8 mouse cellular contexts compared by ENCODE assay signal in genomic region chr11:60811054-60811460, GRCm38 (mm10). TPM values are rescaled to one million over a fixed set of nuclear protein-coding genes. Genes with fewer than 3 reads are reported as not detected.
DNase-seq lines count a peak whose midpoint lies in the region; ATAC-seq and TF ChIP-seq lines count a peak whose summit lies in the region.

No protein-coding gene starts in this region.

- no peaks in the 10 kb centered on the region for H3K36me3 ChIP-seq in heart, embryonic 12.5 days
- no peaks in the 10 kb centered on the region for H3K36me3 ChIP-seq in kidney, postnatal 0 days (ENCODE audit: insufficient read depth, low read length)
- H3K36me3 ChIP-seq in liver, embryonic 12.5 days: peaks cover 3% of the 10 kb centered on the region
- H3K36me3 ChIP-seq in stomach, embryonic 15.5 days: no peaks in the 10 kb centered on the region

- peak overlapping the region; percentile 74 for H3K4me2 ChIP-seq in heart, embryonic 12.5 days
- peak overlapping the region; percentile 77 for H3K4me2 ChIP-seq in kidney, postnatal 0 days (ENCODE audit: low read length)
- peak overlapping the region; percentile 76 for H3K4me2 ChIP-seq in liver, embryonic 12.5 days
- H3K4me2 ChIP-seq in stomach, embryonic 15.5 days: peak overlapping the region; percentile 64

- peak overlapping the region; percentile 49 for H3K4me3 ChIP-seq in heart, embryonic 12.5 days
- H3K4me3 ChIP-seq in kidney, postnatal 0 days (replicated peaks; ENCODE audit: low read depth, low read length): peak overlapping the region; percentile 36
- peak overlapping the region; percentile 54 for H3K4me3 ChIP-seq in liver, embryonic 12.5 days
- peak overlapping the region; percentile 46 for H3K4me3 ChIP-seq in stomach, embryonic 15.5 days (replicated peaks)

- H3K9ac ChIP-seq in heart, embryonic 12.5 days: peak overlapping the region; percentile 47
- H3K9ac ChIP-seq in kidney, postnatal 0 days (ENCODE audit: low read depth, low read length): peak overlapping the region; percentile 46; the same call in 1 of the 2 replicates
- peak overlapping the region; percentile 58 for H3K9ac ChIP-seq in liver, embryonic 12.5 days
- 0 out of 2 replicates have a peak overlapping the region, but pooled peaks have one; percentile 19 for H3K9ac ChIP-seq in stomach, embryonic 15.5 days

- peak; percentile 96 for DNase-seq in CD4-positive helper T cell, adult 2 months (ENCODE audit: low read depth, low spot score)
- peak; percentile 74 for DNase-seq in brain, embryonic 18.5 days (ENCODE audit: low read depth, low spot score)
- peak; percentile 96 for DNase-seq in kidney, postnatal 0 days (ENCODE audit: low spot score)
- peak; percentile 91 to 93 for DNase-seq in natural killer cell, adult 2 months (ENCODE audit: low spot score in 2 of 2)

- ATAC-seq in erythroid progenitor cell, adult 5-6 weeks (replicated peaks; ENCODE audit: low FRiP score, poor library complexity, severe bottlenecking): peak; percentile 96
- peak; percentile 99 for ATAC-seq in heart, embryonic 12.5 days (ENCODE audit: insufficient number of reproducible peaks, low FRiP score)
- ATAC-seq in kidney, postnatal 0 days (replicated peaks; ENCODE audit: low FRiP score, low read depth): peak; percentile 97
- peak; percentile 96 for ATAC-seq in liver, embryonic 12.5 days
- ATAC-seq in stomach, embryonic 15.5 days (ENCODE audit: insufficient read depth, low FRiP score, low read depth): peak; percentile 99

- H3K27ac ChIP-seq in heart, embryonic 12.5 days (ENCODE audit: poor library complexity, severe bottlenecking): no peak overlapping the region
- H3K27ac ChIP-seq in kidney, postnatal 0 days: peak overlapping the region; percentile 73
- no peak overlapping the region for H3K27ac ChIP-seq in liver, embryonic 12.5 days
- H3K27ac ChIP-seq in stomach, embryonic 15.5 days: peak overlapping the region; percentile 33

- H3K9me3 ChIP-seq in heart, embryonic 12.5 days (replicated peaks): no peaks in the 10 kb centered on the region
- H3K9me3 ChIP-seq in kidney, postnatal 0 days (replicated peaks; ENCODE audit: low read length): no peaks in the 10 kb centered on the region
- no peaks in the 10 kb centered on the region for H3K9me3 ChIP-seq in liver, embryonic 12.5 days (replicated peaks)
- H3K9me3 ChIP-seq in stomach, embryonic 15.5 days: no peaks in the 10 kb centered on the region

- H3K4me1 ChIP-seq in heart, embryonic 12.5 days (replicated peaks): peaks cover 29% of the 10 kb centered on the region
- H3K4me1 ChIP-seq in kidney, postnatal 0 days (replicated peaks; ENCODE audit: insufficient read depth, low read length): peaks cover 12% of the 10 kb centered on the region; the same call in 1 of the 2 replicates
- H3K4me1 ChIP-seq in liver, embryonic 12.5 days: peaks cover 36% of the 10 kb centered on the region
- H3K4me1 ChIP-seq in stomach, embryonic 15.5 days: peaks cover 15% of the 10 kb centered on the region

- H3K27me3 ChIP-seq in heart, embryonic 12.5 days (replicated peaks): no peaks in the 10 kb centered on the region
- no peaks in the 10 kb centered on the region for H3K27me3 ChIP-seq in kidney, postnatal 0 days (ENCODE audit: insufficient read depth, low read length)
- no peaks in the 10 kb centered on the region for H3K27me3 ChIP-seq in liver, embryonic 12.5 days (replicated peaks)
- H3K27me3 ChIP-seq in stomach, embryonic 15.5 days (replicated peaks): no peaks in the 10 kb centered on the region

- under 1% methylated on average over 29 of the region's 29 CpGs for WGBS in heart, embryonic 12.5 days
- WGBS in kidney, postnatal 0 days: under 1% methylated on average over 29 of the region's 29 CpGs
- WGBS in liver, embryonic 12.5 days (ENCODE audit: insufficient replicate concordance): under 1% methylated on average over 29 of the region's 29 CpGs
- under 1% methylated on average over 29 of the region's 29 CpGs for WGBS in stomach, embryonic 15.5 days

- TF ChIP-seq CTCF in kidney, postnatal 0 days (IDR thresholded peaks at IDR 0.05; ENCODE audit: low read depth): no peak

RNA-seq across cellular contexts. Expression of gene Shmt1, which starts 0.5 kb away (rescaled TPM):
- total RNA-seq in erythroid progenitor cell, adult 5-6 weeks (2015; ENCODE audit: low replicate concordance): 4.6 TPM in 1 of 2 replicates, not detected in the other
- total RNA-seq in erythroid progenitor cell, adult 5-6 weeks (2017; ENCODE audit: low replicate concordance): 7.6 and 9.6 TPM in 2 replicates
- 34.5 and 38.6 TPM in 2 replicates for polyA plus RNA-seq in heart, embryonic 12.5 days (2016; fragmentation: Nextera tagmentation; extraction: Ambion mirVana)
- polyA plus RNA-seq in kidney, postnatal 0 days (2015; fragmentation: Nextera tagmentation; extraction: Ambion mirVana): 53.5 and 56.9 TPM in 2 replicates
- polyA plus RNA-seq in liver, embryonic 12.5 days (2016; fragmentation: Nextera tagmentation; extraction: Ambion mirVana): 60.5 and 70.9 TPM in 2 replicates
- 72.6 and 85.4 TPM in 2 replicates for polyA plus RNA-seq in stomach, embryonic 15.5 days (2015; fragmentation: Nextera tagmentation; extraction: Ambion mirVana)

RNA-seq across cellular contexts. Expression of gene Dhrs7b, which starts 19.4 kb away (rescaled TPM):
- 1.1 and 14.3 TPM in 2 replicates for total RNA-seq in erythroid progenitor cell, adult 5-6 weeks (2015; ENCODE audit: low replicate concordance)
- 2.4 and 6.5 TPM in 2 replicates for total RNA-seq in erythroid progenitor cell, adult 5-6 weeks (2017; ENCODE audit: low replicate concordance)
- 31.6 and 33.4 TPM in 2 replicates for polyA plus RNA-seq in heart, embryonic 12.5 days (2016; fragmentation: Nextera tagmentation; extraction: Ambion mirVana)
- 34.8 and 36.4 TPM in 2 replicates for polyA plus RNA-seq in kidney, postnatal 0 days (2015; fragmentation: Nextera tagmentation; extraction: Ambion mirVana)
- 27.3 and 30.4 TPM in 2 replicates for polyA plus RNA-seq in liver, embryonic 12.5 days (2016; fragmentation: Nextera tagmentation; extraction: Ambion mirVana)
- 42.7 and 45.6 TPM in 2 replicates for polyA plus RNA-seq in stomach, embryonic 15.5 days (2015; fragmentation: Nextera tagmentation; extraction: Ambion mirVana)

RNA-seq across cellular contexts. Expression of gene Smcr8, which starts 33.7 kb away (rescaled TPM):
- 13.0 and 24.1 TPM in 2 replicates for total RNA-seq in erythroid progenitor cell, adult 5-6 weeks (2015; ENCODE audit: low replicate concordance)
- 12.9 and 13.9 TPM in 2 replicates for total RNA-seq in erythroid progenitor cell, adult 5-6 weeks (2017; ENCODE audit: low replicate concordance)
- 6.4 and 7.1 TPM in 2 replicates for polyA plus RNA-seq in heart, embryonic 12.5 days (2016; fragmentation: Nextera tagmentation; extraction: Ambion mirVana)
- polyA plus RNA-seq in kidney, postnatal 0 days (2015; fragmentation: Nextera tagmentation; extraction: Ambion mirVana): 4.0 and 4.1 TPM in 2 replicates
- polyA plus RNA-seq in liver, embryonic 12.5 days (2016; fragmentation: Nextera tagmentation; extraction: Ambion mirVana): 4.2 and 4.3 TPM in 2 replicates
- 4.5 and 5.2 TPM in 2 replicates for polyA plus RNA-seq in stomach, embryonic 15.5 days (2015; fragmentation: Nextera tagmentation; extraction: Ambion mirVana)

RNA-seq across cellular contexts. Expression of gene Top3a, which starts 33.9 kb away (rescaled TPM):
- 8.4 and 10.8 TPM in 2 replicates for total RNA-seq in erythroid progenitor cell, adult 5-6 weeks (2015; ENCODE audit: low replicate concordance)
- 8.5 and 15.1 TPM in 2 replicates for total RNA-seq in erythroid progenitor cell, adult 5-6 weeks (2017; ENCODE audit: low replicate concordance)
- polyA plus RNA-seq in heart, embryonic 12.5 days (2016; fragmentation: Nextera tagmentation; extraction: Ambion mirVana): 13.5 and 15.1 TPM in 2 replicates
- 8.2 and 10.2 TPM in 2 replicates for polyA plus RNA-seq in kidney, postnatal 0 days (2015; fragmentation: Nextera tagmentation; extraction: Ambion mirVana)
- 10.3 and 10.9 TPM in 2 replicates for polyA plus RNA-seq in liver, embryonic 12.5 days (2016; fragmentation: Nextera tagmentation; extraction: Ambion mirVana)
- polyA plus RNA-seq in stomach, embryonic 15.5 days (2015; fragmentation: Nextera tagmentation; extraction: Ambion mirVana): 11.6 and 12.8 TPM in 2 replicates

Comparison
In these comparisons a context has a peak if more than half of its experiments do, and no peak if none do; other contexts are left out.
1. H3K27ac ChIP-seq: peak in kidney, postnatal 0 days (single experiment) and stomach, embryonic 15.5 days (single experiment); none in heart, embryonic 12.5 days (single experiment) and liver, embryonic 12.5 days (single experiment).
2. Peak in every context shown above with its lines, with median percentiles within 50 percentile points of each other: DNase-seq, ATAC-seq, H3K4me2 ChIP-seq, H3K4me3 ChIP-seq and H3K9ac ChIP-seq.